Mouse (Mus musculus): Measurements from ENCODE around the gene Dip2a. TPM values are rescaled to one million over a fixed set of nuclear protein-coding genes. Genes with fewer than 3 reads are reported as not detected.

Dip2a gene
- 1 to 10 TPM; 7.3 to 9.0 TPM for total RNA-seq (2023)

GRCm38 (mm10) chr10:76344711-76345539 is at the start of gene Dip2a:
Dip2a (minus strand) TSS chr10:76345291.

GRCm38 (mm10) chr10:76253536-76253935 is 91.6 kb downstream of the Dip2a start, which contains the start of gene S100b:
S100b (plus strand) TSS chr10:76253853.

DNA sequence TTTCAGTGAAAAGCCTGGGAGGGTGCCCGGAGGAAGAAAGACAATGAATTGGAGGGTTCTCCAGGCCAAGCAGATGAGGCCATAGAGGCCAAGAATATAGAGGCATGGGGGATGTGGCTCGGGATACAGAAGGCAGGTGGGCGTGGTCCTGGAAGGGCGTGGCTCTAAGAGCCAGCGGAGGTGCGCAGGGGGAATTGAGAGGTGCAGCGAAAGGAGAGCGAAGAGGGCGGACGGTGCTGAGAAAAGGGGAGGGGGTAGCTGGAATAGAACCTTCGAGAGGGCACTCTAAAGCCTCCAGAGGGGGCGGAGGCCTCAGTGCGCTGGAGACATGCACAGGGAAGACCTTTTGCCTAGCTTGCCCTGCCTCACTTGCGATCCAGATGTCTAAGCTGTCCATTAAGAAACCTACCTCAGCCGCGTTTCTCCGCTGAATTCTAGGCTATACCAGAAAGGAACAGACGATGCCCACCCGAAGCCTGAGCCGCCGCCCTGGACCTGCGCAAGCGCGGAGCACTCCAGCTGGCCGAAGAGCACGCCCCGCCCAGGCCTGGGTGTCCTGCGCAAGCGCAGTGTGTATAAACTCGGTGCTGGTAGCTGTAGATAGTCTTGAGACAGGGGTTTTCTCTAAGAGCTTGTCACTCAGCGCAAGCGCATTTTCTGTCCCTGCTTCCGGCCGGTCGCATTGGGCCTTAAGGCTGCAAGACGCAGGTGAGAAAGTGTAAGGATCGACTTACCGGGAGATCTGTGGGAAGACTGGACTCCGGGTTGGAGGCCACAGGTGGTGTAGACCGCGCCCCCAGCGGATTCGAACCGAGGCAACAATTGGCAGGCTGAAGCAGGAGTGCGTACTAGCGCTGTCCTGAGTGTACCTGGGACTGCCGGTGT is 107.5 kb downstream of the Dip2a start, which contains the start of gene Prmt2:
Gene Prmt2 (minus strand): TSS at position 525 of the 885 bp plus-strand sequence.

Other genes with a start within 250 kb of the Dip2a start
- under 1 TPM in 1 of 2 experiments, not detected in 1; 0.17 TPM for gene Slc5a4b, start 234.3 kb downstream of the Dip2a start, total RNA-seq (2023)
- gene Slc5a4a, start 197.8 kb downstream of the Dip2a start, total RNA-seq (2023), result not detected
- gene Prmt2, start 107.4 kb downstream of the Dip2a start, total RNA-seq (2023), result 10 to 100 TPM; 11.1 to 13.6 TPM
- not detected for gene S100b, start 91.4 kb downstream of the Dip2a start, total RNA-seq (2023)
- 10 to 100 TPM; 14.2 to 26.8 TPM for gene AC141477.1, start 95.2 kb upstream of the Dip2a start, total RNA-seq (2023)
- gene Pcnt, start 97.5 kb upstream of the Dip2a start, total RNA-seq (2023), result 10 to 100 TPM; 63.0 to 63.8 TPM
- not detected for gene 2610028H24Rik, start 103.8 kb upstream of the Dip2a start, total RNA-seq (2023)
- 10 to 100 TPM; 71.0 to 71.1 TPM for gene Mcm3ap, start 123.6 kb upstream of the Dip2a start, total RNA-seq (2023)
- 1 to 10 TPM; 1.8 to 2.0 TPM for gene Ybey, start 123.8 kb upstream of the Dip2a start, total RNA-seq (2023)
- 10 to 100 TPM; 15.4 to 17.2 TPM for gene Lss, start 186.3 kb upstream of the Dip2a start, total RNA-seq (2023)
- not detected for gene Spatc1l, start 217.0 kb upstream of the Dip2a start, total RNA-seq (2023)
- gene Ftcd, start 230.4 kb upstream of the Dip2a start, total RNA-seq (2023), result not detected